Mouse (Mus musculus): Measurements from ENCODE around the gene Rbm19.

Rbm19 gene

DNA sequence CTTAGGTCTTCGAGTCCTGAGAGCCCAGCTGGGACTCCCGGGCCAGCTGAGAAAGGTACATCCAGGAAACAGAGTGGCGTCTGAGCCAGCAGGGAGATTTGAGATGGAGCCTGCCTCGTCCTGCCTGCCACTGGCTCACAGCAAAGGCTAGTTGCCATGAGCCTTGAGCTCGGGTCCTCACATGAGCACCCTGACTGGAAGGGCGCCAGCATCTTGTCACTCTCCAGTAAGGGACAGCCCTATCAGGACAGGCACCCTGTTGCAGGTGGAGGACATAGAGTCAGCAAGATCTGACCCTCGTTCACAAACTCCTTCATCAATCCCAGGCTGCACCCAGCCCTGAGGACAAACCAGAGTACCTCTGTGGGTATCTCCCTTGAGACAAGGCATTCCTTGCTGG lies 83.6 kb downstream of the Rbm19 start:
- DNase-seq (ENCODE audit: low spot score in 2 of 2) = no peak

DNA sequence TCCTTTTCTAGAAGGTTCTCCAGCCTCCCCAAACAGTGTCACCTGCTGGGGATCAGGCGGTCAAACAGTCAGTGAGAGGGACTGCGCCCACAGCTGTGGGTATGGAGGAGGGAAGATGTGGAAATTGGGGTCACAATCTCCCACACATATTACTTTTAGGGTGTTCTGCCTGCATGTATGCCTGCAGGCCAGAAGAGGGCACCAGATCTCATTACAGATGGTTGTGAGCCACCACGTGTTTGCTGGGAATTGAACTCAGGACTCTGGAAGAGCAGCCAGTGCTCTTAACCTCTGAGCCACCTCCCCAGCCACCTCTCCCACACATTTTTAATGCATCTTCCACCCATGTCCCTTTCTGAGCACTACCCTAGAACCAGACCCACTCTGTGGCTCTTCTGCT lies 88.1 kb downstream of the Rbm19 start:
- DNase-seq (ENCODE audit: low spot score in 2 of 2) = no peak

DNA sequence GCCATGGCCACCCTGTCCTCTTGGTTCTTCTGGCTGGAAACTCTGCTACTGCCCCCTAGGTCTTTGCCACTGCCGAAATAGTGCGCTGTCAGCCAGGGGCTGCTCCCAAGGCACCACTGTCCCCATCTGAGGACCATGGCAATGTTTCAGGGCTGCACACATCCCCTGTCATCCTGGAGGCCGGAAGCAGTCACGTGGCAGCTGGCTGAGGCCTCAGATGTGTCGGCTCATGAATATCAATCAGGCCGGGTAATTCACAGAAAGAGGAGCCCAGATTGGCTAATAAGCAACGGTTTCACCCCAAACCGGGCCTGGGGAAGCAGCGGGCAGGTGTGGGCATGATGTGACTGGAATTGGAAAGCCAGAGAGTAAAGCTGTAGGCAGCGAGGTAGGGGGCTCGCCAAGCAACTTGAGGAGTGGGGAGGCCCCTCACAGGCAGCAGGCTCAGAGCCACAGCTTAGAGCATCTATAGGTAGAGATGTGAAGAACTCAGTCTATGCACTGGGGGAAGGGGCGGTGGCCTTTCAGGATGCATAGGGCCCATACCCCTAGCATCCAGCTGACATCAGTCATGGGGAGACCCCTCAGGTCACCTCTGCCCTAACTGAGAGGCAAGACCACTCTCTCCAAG lies 90.2 kb downstream of the Rbm19 start:
- no peak for DNase-seq (ENCODE audit: low spot score in 2 of 2)

DNA sequence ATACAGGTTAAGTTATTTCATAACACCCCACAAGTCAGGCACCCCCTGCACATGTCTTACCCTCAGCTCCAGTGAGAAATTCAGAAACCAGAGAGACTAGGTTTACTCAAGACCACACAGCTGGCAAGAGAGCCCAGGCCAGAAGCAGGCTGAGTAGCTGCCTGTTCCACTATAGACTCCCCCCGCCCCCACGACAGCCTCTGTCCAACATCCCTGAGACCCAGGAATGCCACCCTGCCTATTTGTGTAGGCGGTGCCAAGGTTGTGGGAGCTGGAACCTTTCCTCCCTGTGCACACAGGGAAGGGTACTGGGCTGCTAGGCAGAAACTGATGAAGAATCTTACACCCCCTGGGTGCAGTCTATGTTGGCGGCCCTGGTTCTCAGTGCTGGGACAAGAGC lies 91.2 kb downstream of the Rbm19 start:
- no peak for DNase-seq (ENCODE audit: low spot score in 2 of 2)

DNA sequence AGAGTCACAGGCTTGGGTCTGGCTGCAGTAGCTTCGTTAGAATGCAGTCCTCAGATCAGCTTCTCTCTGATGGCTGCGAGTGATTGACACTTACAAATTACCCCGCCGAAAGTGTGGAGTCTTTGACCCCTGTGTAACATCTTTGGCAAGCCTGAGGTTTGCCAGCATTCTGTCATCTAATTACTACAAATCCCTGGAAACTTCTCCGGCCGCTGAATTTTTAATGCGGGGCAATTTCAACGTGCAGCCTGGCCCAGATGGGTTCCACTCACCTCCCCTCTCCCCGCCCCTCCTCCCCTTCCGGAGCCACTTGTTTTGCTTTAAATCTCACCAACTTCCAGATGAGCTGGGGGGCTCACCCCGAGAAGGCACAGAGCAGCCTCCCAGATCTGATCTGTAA lies 94.4 kb downstream of the Rbm19 start:
- no peak for DNase-seq (ENCODE audit: low spot score in 2 of 2)

DNA sequence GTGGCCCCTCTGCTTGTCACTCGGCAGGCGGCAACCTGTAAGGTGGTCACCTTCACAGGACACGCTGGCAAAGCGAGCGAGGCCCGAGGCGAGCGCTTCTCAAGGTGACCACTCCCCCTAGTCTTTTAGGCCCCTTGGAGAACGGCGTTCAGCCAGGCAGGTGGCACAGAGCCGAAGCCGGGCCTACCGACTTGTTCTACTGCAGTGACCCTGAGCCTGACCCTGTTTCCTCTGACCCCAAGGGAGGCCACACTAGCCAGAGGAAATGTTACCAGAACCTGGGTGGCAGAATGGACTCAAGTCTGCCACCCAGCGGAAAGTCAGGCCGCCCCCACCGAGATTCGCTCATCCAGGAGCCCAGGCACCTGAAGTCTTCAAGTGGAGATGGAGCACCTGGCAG lies 94.9 kb downstream of the Rbm19 start:
- DNase-seq (ENCODE audit: low spot score in 2 of 2) = peak in 1 of 2 experiments; percentile 12

DNA sequence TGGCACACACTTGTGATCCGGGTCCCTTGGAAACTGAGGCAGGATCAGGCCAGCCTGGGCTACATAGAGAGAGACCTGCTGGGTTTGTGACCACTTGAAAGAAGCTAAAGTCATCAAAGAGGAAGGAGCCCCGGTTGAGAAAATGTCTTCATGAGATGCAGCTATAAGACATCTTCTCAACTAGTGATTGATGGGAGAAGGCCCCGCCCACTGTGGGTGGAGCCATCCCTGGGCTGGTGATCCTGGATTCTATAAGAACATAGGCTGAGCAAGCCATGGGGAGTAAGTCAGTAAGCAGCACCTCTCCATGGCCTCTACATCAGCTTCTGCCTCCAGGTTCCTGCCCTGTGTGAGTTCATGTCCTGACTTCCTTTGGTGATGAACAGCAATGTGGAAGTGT lies 98.2 kb downstream of the Rbm19 start:
- no peak for DNase-seq (ENCODE audit: low spot score in 2 of 2)

DNA sequence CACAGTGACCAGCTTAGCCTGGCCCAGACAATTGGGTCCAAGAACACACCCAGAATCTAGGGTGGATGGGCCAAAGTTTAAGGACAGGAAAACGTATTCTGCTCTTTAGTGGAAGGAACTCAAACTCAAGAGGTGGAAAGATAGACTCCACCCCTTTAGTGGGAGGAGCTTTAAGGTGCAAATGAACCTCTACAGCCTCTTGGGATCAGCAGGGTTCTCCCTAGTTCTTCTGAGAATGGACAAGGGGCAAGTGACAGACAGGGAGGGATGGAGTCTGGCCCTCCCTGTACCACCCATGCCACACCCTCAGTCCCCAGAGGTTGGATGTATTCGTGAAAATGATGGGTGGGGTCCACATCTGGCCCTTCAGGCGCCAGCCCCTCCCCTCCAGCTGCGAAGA lies 105.0 kb downstream of the Rbm19 start:
- no peak for DNase-seq (ENCODE audit: low spot score in 2 of 2)

DNA sequence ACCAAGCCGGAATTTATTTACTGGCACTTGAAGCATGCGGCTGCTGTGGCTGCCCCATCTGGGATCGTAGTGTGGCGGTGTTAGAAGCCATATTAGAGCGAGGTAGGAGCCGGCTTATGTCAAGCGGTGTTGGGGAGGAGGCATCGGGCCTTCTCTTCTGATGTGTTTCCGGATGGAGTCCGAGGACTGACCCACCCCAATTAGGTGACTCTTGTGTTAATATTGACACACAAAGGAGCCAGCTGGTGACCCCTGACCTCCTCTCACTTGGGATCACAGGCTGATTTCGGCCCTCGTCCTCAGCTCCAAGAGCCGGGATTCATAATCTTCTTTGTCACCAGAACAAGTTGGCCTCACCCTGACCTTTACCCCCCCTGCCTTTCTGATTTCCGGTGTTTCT lies 109.1 kb downstream of the Rbm19 start:
- no peak for DNase-seq (ENCODE audit: low spot score in 2 of 2)

DNA sequence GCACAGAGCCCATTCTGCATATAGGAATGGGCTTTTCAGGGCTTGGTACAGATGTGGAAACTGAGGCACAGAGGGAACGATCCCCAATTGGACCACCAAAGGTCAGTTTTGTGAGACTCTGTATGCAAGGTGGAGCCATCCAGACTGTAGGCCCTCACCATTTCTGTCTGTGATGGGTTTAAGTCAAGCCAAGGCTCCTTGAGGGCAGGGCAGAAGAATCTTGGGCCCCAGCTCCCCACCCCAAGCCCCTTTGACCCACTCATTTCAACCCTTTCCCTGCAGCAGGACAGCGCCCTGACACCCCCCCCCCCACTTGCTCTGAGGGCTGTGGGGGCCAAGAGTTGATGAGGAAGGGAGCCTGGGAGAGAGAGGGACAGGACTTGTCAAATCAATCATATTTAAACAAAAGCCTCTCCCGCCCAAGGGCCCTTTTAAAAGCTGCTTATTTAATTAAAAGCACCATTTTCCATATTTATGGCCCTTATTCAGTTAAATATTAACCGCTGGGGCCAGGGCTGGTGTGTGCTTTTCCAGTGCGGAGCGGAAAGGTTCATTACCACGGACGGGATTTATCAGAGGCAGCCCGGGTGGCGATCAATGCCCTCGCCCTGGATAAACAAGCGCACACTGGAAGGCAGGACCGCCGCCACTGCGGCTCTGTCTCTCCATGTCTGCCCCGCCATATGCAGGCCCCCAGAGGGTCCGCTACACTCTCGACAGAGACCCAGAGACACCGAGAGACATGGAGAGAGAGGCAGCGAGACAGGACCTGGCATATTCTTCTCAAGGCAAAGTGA lies 112.5 kb downstream of the Rbm19 start:
- DNase-seq (ENCODE audit: low spot score in 2 of 2) = no peak

DNA sequence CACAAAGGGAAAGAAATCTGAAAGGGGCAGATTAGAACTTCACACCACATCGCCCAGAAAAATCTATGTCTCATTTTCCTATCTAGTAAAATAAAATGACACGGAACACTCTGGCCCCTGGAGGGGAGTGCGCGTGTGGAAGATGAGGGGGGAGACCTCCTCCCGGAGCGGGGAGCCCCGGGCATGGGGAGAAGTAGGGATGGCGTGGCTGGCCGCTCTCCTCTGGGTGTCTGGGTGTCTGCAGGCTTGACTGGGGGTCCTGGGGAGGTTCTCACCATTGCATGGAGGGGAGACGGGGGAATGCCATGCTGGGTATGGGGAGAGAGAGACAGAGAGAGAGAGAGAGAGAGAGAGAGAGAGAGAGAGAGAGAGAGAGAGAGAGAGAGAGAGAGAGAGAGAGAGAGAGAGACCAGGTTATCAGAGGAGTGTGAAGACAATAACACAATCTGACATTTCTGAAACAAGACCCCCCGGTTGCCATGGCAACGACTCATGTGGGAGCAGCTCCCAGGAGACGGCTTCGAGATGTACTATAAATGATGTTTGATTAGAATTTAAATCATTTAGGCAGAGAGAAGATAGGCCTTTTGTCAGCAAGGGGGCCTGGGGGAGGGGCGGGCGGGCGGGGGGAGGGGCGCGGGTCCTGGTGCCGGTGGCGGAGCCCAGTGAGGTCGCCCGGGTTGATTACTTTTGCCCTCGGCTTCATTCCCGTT lies 115.3 kb downstream of the Rbm19 start:
- DNase-seq (ENCODE audit: low spot score in 2 of 2) = no peak

DNA sequence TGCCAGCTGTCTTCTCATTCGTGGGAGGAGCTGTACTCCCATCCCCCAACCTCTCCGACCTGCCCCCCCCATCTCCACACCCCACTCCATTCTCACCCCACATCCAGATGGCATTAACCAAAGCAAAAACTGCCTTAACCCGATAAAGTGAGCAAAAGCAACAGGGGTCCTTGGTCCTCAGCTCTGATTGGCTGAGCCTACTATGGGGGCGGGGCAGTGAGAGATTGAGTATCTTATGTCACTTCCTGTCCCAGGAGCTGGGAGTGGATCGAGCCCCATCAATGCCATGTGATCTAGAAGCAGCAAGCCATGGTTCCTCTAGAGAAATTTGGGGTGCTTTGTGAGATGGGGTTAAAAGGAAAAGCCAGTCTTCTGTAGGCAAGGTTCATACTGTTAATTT lies 118.9 kb downstream of the Rbm19 start:
- no peak for DNase-seq (ENCODE audit: low spot score in 2 of 2)

DNA sequence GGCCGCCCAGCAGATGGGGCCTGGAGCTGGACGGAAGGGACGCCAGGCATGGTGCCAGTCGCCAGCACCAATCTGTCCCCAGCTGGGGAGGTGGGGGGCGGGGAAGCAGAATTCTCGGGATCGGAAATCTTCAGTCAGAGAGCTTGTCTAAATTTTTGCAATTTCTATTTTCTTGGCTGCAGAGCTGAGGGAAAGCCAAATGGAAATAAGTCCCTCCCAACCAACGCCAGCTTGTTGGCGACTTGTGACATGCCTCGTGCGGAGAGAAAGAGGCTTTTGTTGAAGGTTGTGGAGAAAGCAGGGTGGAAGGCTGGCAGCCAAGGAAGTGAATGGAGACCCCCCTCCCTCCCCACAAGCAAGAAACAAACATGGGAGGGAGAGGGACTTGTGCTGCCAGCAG lies 119.3 kb downstream of the Rbm19 start:
- DNase-seq (ENCODE audit: low spot score in 2 of 2) = no peak

DNA sequence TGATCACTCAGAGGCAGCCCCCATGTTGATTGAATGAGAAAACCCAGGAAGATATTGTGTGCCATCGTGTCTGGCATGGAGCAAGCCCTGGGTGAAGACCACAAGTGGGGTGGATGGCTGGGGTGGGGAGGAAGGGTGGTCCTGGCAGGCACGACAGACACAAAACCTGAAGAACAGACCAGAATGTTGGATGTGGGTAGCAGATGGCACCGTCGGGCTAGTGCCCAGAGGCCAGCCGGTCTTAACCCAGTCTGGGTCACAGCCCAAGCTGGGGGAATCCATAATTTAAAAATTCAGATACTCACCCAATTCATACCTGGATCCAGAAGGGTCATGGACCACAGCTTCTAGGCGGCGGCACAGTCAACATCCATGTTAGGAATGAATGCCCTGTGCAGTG lies 123.8 kb downstream of the Rbm19 start:
- no peak for DNase-seq (ENCODE audit: low spot score in 2 of 2)

DNA sequence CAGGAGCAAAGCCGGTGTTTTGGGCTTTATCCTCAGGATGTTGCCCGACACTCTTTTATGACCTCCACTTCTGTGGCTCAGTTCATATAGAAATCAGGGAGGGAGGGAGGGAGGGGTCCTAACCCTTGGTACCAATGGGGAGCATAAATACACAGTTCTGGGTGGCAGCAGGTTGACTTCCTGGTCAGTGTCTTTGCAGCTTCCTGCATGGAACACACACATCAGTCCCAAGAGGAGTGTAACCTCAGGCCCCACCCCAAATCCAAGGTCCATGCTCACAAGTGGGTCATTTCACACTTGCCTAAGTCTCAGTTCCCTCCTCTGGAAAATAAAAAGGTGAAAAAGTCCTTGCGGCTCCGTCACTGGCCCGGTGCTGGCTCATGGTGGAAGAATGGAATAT lies 129.1 kb downstream of the Rbm19 start:
- no peak for DNase-seq (ENCODE audit: low spot score in 2 of 2)
